Mouse (Mus musculus) thymus, adult 2 months (tissue): ENCODE measurements around the gene Agbl4.

Experiments
- CTCF ChIP-seq: fragments of 200-500 bp; IDR thresholded peaks from 2 replicates; pipeline ENCODE4 v1.5.1; 2012; ENCODE audit warnings: mild to moderate bottlenecking, control low read depth, low read length, moderate library complexity, borderline replicate concordance; ENCODE audit not compliant: control insufficient read depth, poor library complexity, insufficient read depth; ENCODE audit errors: extremely low read depth
- POLR2A ChIP-seq: fragments of 200-500 bp; IDR thresholded peaks from 2 replicates; pipeline ENCODE4 v1.6.1; 2012; ENCODE audit warnings: mild to moderate bottlenecking, low read length, control low read depth, moderate library complexity; ENCODE audit not compliant: control insufficient read depth, poor library complexity, insufficient read depth; ENCODE audit errors: extremely low read depth

- TF ChIP-seq CTCF (no peak), POLR2A (no peak)
Observed at GRCm38 (mm10) chr4:111663730-111664129, 1266.3 kb downstream of the Agbl4 start.
